Mouse (Mus musculus): ENCODE results near the gene Gab2.

The Gab2 gene

DNA sequence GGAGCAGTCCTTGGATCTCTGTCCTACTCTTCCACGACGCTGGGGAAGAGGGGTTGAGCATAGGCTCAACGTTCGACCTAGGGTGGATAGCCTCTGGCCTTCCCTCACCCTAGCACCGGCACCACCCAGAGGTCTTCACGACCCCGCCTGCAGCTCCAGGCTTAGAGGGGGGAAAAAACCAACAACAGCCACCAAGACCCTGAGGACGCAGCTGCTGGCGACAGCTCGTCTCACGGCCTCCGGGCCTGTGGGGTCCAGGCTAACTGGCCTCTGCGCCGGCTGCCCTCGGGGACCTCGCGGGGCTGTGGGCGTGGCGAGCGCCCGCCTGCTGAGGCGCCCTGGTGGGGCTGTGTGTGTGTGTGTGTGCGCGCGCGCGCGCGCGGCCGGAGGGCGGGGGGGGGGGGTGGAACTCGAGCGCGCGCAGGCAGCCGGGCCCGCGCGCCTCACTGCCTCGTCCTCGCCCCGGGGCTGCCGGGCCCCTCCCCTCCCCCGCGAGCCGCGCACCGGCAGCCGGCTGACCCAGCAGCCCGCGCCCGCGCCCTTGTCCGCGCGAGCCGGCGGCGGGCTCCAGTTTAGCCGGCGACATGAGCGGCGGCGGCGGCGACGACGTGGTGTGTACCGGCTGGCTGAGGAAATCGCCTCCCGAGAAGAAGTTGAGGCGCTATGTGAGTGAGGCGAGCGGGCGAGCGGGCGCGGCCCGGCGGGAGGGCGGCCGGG, at the start of gene Gab2:
TSS of gene Gab2 (plus strand) at position 345 of the 717 bp plus-strand sequence.
- no peak for TF ChIP-seq GATA4 (IDR thresholded peaks at IDR 0.05; ENCODE audit: insufficient replicate concordance, low read length)

DNA sequence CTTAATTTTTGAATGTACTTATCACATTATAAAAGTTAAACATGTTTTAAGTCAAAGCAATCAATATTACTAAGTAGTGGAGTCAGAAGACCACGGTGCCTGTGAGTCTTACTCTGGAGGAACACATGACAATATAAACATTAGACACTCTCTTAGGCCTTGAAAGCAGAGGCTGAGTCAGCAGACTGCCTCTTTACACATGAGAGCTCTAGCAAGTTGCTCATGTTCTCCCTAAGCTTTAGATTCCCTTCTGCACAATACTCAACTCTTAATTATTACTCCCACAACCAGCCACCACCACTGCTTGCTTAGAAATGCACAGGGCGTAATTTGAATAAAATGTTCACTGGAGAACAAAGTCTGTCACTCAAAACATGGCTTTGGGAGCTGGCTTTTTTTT, 49.0 kb upstream of the Gab2 start:
- TF ChIP-seq GATA4 (IDR thresholded peaks at IDR 0.05; ENCODE audit: insufficient replicate concordance, low read length) = no peak

DNA sequence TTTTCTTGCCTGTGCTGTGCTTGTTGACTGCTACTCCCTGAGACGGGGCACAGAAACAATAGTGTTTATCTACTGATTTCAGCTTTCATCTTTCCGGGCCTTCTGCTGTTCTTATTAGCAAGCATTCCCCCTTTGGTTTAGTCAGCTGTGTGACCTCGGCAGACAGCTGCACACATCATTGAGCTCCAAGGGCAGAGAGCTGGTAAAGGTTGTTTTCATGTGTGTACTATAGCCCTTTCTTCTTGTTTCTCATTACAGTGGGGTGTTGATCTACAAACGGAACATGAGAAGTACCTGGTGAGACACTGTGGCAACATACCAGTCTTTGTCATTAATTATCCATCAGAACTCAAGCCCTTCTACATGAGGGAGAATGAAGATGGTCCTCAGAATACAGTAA, 41.7 kb upstream of the Gab2 start:
- TF ChIP-seq GATA4 (IDR thresholded peaks at IDR 0.05; ENCODE audit: insufficient replicate concordance, low read length) = no peak

GRCm38 (mm10) chr7:97041868-97042449, 39.4 kb upstream of the Gab2 start:
- TF ChIP-seq GATA4 (IDR thresholded peaks at IDR 0.05; ENCODE audit: insufficient replicate concordance, low read length) = no peak

DNA sequence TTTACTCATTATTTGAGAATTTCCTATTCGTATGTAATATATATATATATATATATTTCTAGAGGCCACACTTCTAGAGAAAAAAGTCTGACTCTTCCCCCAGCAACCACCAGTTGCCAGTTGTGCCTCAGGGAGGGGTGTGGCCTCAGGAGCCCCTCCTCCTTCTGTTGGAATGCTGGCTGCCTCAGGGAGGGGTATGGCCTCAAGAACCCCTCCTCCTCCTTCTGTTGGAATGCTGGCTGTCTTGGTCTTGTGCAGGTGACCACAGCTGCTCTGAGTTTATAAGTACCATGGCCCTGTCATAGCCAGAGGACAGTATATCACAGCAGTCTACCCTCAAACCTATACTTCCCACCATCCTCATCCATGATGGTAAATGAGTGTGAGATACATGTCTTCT, 38.4 kb upstream of the Gab2 start:
- TF ChIP-seq GATA4 (IDR thresholded peaks at IDR 0.05; ENCODE audit: insufficient replicate concordance, low read length) = no peak

- no peak for TF ChIP-seq GATA4 (IDR thresholded peaks at IDR 0.05; ENCODE audit: insufficient replicate concordance, low read length)
Observed at GRCm38 (mm10) chr7:97060966-97061365, 20.4 kb upstream of the Gab2 start.

DNA sequence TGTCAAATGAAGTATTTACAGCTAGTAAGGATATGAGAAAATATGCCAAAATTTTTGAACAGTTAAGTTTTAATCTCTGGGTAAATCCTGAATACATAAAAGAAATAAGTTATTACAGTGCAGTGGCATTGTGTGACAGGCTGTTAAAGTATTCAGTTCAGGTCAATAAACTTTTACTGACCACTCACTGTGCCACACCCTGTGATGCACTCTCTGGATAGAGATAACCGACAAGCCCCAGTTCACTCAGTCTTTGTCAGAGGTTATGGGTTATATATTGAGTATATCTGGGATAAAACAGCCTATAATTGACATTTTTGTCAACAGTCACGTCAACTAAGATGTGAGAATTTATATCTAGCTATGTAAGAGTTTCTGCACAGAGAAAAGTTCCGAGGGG, 9.9 kb upstream of the Gab2 start:
- no peak for TF ChIP-seq GATA4 (IDR thresholded peaks at IDR 0.05; ENCODE audit: insufficient replicate concordance, low read length)

DNA sequence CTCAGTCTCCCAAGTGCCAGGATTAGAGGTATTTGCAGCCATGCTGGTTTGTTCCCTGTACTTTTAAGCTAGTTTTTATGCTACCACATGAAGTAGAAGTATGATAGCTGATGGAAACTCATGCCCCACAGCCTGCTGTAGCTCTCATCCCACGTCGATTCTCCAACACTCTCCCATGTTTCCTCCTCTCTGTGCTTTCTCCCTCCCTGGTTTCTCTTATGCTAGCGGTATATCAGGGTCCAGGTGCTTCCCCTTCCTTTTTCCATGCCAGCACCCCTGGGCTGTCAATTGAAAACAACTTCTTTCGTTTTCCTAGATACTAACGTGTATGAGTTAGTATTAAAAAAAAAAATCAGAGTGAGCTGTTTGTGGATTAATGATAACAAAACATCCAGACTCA, 9.3 kb upstream of the Gab2 start:
- no peak for TF ChIP-seq GATA4 (IDR thresholded peaks at IDR 0.05; ENCODE audit: insufficient replicate concordance, low read length)

GRCm38 (mm10) chr7:97074974-97075373, 6.4 kb upstream of the Gab2 start:
- TF ChIP-seq GATA4 (IDR thresholded peaks at IDR 0.05; ENCODE audit: insufficient replicate concordance, low read length) = no peak

DNA sequence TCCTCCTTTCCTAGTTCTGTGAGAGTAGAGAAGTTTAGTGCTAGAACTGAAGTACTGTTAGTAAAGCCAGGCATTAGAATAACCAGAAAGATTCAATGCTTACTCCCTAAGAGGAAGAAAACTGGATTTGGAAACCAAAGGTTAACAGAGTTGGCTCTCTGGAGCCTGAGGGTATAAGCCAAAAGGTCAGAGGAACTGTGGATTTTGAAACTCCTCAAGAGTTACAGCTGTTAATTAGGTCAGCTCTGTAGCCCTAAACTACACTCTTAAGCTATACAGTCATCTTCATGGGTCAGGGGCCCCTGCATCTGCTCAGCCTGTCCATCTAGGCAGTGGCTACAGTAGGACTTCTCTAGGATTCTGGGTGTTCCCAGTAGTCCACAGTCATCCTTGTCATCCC, 4.4 kb upstream of the Gab2 start:
- TF ChIP-seq GATA4 (IDR thresholded peaks at IDR 0.05; ENCODE audit: insufficient replicate concordance, low read length) = no peak

DNA sequence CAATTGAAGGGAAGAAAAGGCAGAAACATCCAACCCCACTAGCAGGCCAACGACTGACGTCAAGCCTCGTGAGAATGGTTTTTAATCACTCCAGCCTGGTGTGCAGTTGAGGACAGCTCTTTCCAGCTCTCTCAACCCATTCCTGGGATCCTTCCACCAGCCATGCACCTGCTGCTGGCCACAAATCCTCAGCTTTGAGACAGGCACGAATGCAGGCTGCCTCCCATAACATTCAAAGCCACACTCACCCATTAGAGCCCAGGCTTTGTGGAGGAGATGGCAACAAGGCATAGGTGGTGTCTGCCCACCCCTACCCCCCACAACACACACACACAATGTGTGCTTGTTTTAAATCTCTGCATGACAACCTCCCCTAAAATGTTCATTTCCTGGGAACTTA, 2.7 kb upstream of the Gab2 start:
- no peak for TF ChIP-seq GATA4 (IDR thresholded peaks at IDR 0.05; ENCODE audit: insufficient replicate concordance, low read length)

DNA sequence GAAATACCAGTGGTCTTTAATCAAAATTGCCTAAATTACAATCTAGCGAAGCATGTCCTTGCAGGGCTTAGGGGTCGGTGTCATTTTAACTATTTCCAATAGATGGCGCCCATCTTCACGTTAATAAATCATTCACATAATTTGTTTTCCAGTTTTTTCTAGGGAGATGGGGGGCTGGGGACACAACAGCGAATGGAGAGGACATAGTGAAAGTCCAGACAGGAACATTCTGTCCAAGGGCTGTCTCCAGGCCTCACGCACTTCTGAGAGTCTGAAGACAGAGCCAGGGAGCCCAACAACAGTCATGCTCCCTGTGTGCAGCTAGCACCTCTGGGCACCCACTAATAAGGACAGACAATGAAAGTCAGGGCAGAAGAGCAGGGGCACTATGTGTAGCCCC, 2.2 kb upstream of the Gab2 start:
- no peak for TF ChIP-seq GATA4 (IDR thresholded peaks at IDR 0.05; ENCODE audit: insufficient replicate concordance, low read length)

GRCm38 (mm10) chr7:97079651-97080365, 1.6 kb upstream of the Gab2 start:
- no peak for TF ChIP-seq GATA4 (IDR thresholded peaks at IDR 0.05; ENCODE audit: insufficient replicate concordance, low read length)

GRCm38 (mm10) chr7:97080621-97081241, 655 bp upstream of the Gab2 start:
- no peak for TF ChIP-seq GATA4 (IDR thresholded peaks at IDR 0.05; ENCODE audit: insufficient replicate concordance, low read length)

GRCm38 (mm10) chr7:97081959-97082218, 503 bp downstream of the Gab2 start:
- TF ChIP-seq GATA4 (IDR thresholded peaks at IDR 0.05; ENCODE audit: insufficient replicate concordance, low read length) = no peak

All from liver, adult (tissue).